Mouse (Mus musculus) c-Kit-negative CD71-positive TER-119-positive erythroid progenitor cells, embryonic 14.5 days (primary cell): ENCODE measurements around the gene Plppr5.

Source experiments
- DNase-seq: peaks from one replicate; pipeline ENCODE4 v3.0.0-alpha.2; 2013; ENCODE audit warnings: low read depth, low spot score

Plppr5 gene

GRCm38 (mm10) chr3:117574529-117575252 is at the start of gene Plppr5:
TSS of gene Plppr5 (plus strand) at chr3:117574836.
- no peak for DNase-seq

GRCm38 (mm10) chr3:117549899-117550298 is 24.7 kb upstream of the Plppr5 start:
- DNase-seq: no peak

- no peak for DNase-seq
Measured at GRCm38 (mm10) chr3:117550526-117550925, 24.1 kb upstream of the Plppr5 start.

- DNase-seq: no peak
Measured at GRCm38 (mm10) chr3:117556972-117557371, 17.7 kb upstream of the Plppr5 start.

GRCm38 (mm10) chr3:117575253-117575927 is 754 bp downstream of the Plppr5 start:
- no peak for DNase-seq

GRCm38 (mm10) chr3:117575928-117576254 is 1.3 kb downstream of the Plppr5 start:
- DNase-seq: no peak

- DNase-seq: no peak
Measured at GRCm38 (mm10) chr3:117577349-117577748, 2.7 kb downstream of the Plppr5 start.

- DNase-seq: no peak
Measured at GRCm38 (mm10) chr3:117582628-117583027, 8.0 kb downstream of the Plppr5 start.

- DNase-seq: no peak
Measured at GRCm38 (mm10) chr3:117602404-117602803, 27.8 kb downstream of the Plppr5 start.

GRCm38 (mm10) chr3:117603458-117603857 is 28.8 kb downstream of the Plppr5 start:
- DNase-seq: no peak

- no peak for DNase-seq
Measured at GRCm38 (mm10) chr3:117606383-117606782, 31.7 kb downstream of the Plppr5 start.

GRCm38 (mm10) chr3:117611453-117611852 is 36.8 kb downstream of the Plppr5 start:
- no peak for DNase-seq

- DNase-seq: no peak
Measured at GRCm38 (mm10) chr3:117614856-117615255, 40.2 kb downstream of the Plppr5 start.

GRCm38 (mm10) chr3:117625257-117626001 is 50.8 kb downstream of the Plppr5 start:
- no peak for DNase-seq

- no peak for DNase-seq
Measured at GRCm38 (mm10) chr3:117628799-117629198, 54.2 kb downstream of the Plppr5 start.

- DNase-seq: no peak
Measured at GRCm38 (mm10) chr3:117630332-117630731, 55.7 kb downstream of the Plppr5 start.

GRCm38 (mm10) chr3:117648612-117649011 is 74.0 kb downstream of the Plppr5 start:
- no peak for DNase-seq

- no peak for DNase-seq
Measured at GRCm38 (mm10) chr3:117664316-117664715, 89.7 kb downstream of the Plppr5 start.

GRCm38 (mm10) chr3:117679189-117679588 is 104.6 kb downstream of the Plppr5 start:
- no peak for DNase-seq

GRCm38 (mm10) chr3:117684640-117685039 is 110.0 kb downstream of the Plppr5 start:
- DNase-seq: no peak

- no peak for DNase-seq
Measured at GRCm38 (mm10) chr3:117686036-117686435, 111.4 kb downstream of the Plppr5 start.

GRCm38 (mm10) chr3:117686648-117687047 is 112.0 kb downstream of the Plppr5 start:
- no peak for DNase-seq

GRCm38 (mm10) chr3:117694736-117695135 is 120.1 kb downstream of the Plppr5 start:
- no peak for DNase-seq
